Comparison of ENCODE assay signal across 7 mouse cellular contexts in the genomic region with DNA sequence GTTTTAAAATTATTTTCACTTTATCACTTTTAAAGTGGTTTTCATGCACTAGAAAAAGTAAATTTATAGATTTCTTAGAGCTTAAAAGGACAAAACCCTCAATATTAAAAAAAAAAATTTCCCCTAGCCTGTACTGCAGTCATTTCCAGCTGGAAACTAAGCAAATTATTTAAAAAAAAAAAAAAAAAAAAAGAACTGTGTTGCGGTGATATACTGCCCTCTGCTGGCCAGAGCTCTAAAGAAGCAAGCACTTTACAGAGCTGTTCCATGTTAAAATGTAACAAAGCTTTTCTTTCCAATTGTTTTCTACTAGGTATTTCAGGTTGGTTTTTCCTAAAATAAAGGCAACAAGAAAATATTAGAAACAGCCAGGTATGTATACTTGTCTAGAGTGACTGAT. TPM values are rescaled to one million over a fixed set of nuclear protein-coding genes. Genes with fewer than 3 reads are reported as not detected.
DNase-seq lines count a peak whose midpoint lies in the region; TF ChIP-seq lines count a peak whose summit lies in the region.

No protein-coding gene starts in this region.

- H3K27ac ChIP-seq in layer of hippocampus, adult 2 months, result peak overlapping the region; percentile 76

- peak; percentile 84 for TF ChIP-seq CTCF in layer of hippocampus, adult 2 months (conservative IDR thresholded peaks at IDR 0.05)

- H3K4me3 ChIP-seq in layer of hippocampus, adult 2 months, result no peak overlapping the region

- intact Hi-C loops in left cerebral cortex, postnatal 25 days (cut with DNase I), result loop anchor here (2.0 to 5.0 kb wide), 5 partner anchors 139 to 432 kb away; a partner anchor contains a TSS

- DNase-seq in layer of hippocampus, adult 2 months (ENCODE audit: low spot score in 2 of 2), result peak in 1 of 2 experiments; percentile 33
- DNase-seq in layer of hippocampus, postnatal 36 days, result no peak
- peak; percentile 15 for DNase-seq in ES-CJ7 (ENCODE audit: low read depth, low spot score)
- DNase-seq in adrenal gland, adult 2 months, result peak; percentile 15
- DNase-seq in embryo, embryonic 11.5 days (ENCODE audit: low read depth, low spot score), result peak; percentile 9
- DNase-seq in left cerebral cortex, postnatal 25 days (ENCODE audit: low spot score in 2 of 2), result peak; percentile 47 to 55
- peak; percentile 41 for DNase-seq in skeletal muscle tissue, adult 2 months (ENCODE audit: low read depth, low spot score)

RNA-seq across cellular contexts. Expression of a gene that starts 4.4 kb away (rescaled TPM):
- under 1 TPM in 1 of 2 experiments, not detected in 1; 0.15 TPM for total RNA-seq in layer of hippocampus, adult 2 months (2021)
- not detected for total RNA-seq in layer of hippocampus, postnatal 36 days (2021)
- total RNA-seq in adrenal gland, adult 2 months (2021), result not detected
- polyA plus RNA-seq in adrenal gland, adult 2 months (2012; rRNA removed), result not detected in 2 replicates
- total RNA-seq in left cerebral cortex, postnatal 25 days (2021), result not detected

RNA-seq across cellular contexts. Expression of a gene that starts 24.8 kb away (rescaled TPM):
- 10 to 100 TPM in 1 of 2 experiments, 1 to 10 TPM in 1; 8.7 to 11.7 TPM for total RNA-seq in layer of hippocampus, adult 2 months (2021)
- 10 to 100 TPM; 10.8 to 13.2 TPM for total RNA-seq in layer of hippocampus, postnatal 36 days (2021)
- 1 to 10 TPM in 1 of 2 experiments, under 1 TPM in 1; 0.86 to 1.9 TPM for total RNA-seq in adrenal gland, adult 2 months (2021)
- polyA plus RNA-seq in adrenal gland, adult 2 months (2012; rRNA removed), result not detected in 2 replicates
- 10 to 100 TPM; 11.8 to 14.4 TPM for total RNA-seq in left cerebral cortex, postnatal 25 days (2021)

Comparison
In these comparisons a context has a peak if more than half of its experiments do, and no peak if none do; other contexts are left out.
1. DNase-seq: peak in ES-CJ7 (single experiment), adrenal gland, adult 2 months (single experiment), embryo, embryonic 11.5 days (single experiment), left cerebral cortex, postnatal 25 days (2 of 2) and skeletal muscle tissue, adult 2 months (single experiment); none in layer of hippocampus, postnatal 36 days (0 of 2).